Mouse (Mus musculus) urinary bladder, postnatal 14 days (tissue): ENCODE data around the gene Dab2ip.
A peak's percentile ranks its signal among the peaks of the same experiment; 100 is the strongest.

Experiments used
- DNase-seq: peaks from one replicate; pipeline ENCODE4 v3.0.0; 2021; ENCODE audit warnings: low spot score

The Dab2ip gene

GRCm38 (mm10) chr2:35622261-35623103, 64.4 kb downstream of the Dab2ip start:
- no peak for DNase-seq

- DNase-seq = no peak
Measured at GRCm38 (mm10) chr2:35623104-35623377, 65.0 kb downstream of the Dab2ip start.

- DNase-seq = no peak
Measured at GRCm38 (mm10) chr2:35623431-35624148, 65.5 kb downstream of the Dab2ip start.

- no peak for DNase-seq
Measured at GRCm38 (mm10) chr2:35624380-35625006, 66.4 kb downstream of the Dab2ip start.

- DNase-seq = no peak
Measured at GRCm38 (mm10) chr2:35625007-35625380, 66.9 kb downstream of the Dab2ip start.

- DNase-seq = no peak
Measured at GRCm38 (mm10) chr2:35625526-35625925, 67.5 kb downstream of the Dab2ip start.

GRCm38 (mm10) chr2:35626181-35626727, 68.2 kb downstream of the Dab2ip start:
- no peak for DNase-seq

- no peak for DNase-seq
Measured at GRCm38 (mm10) chr2:35627298-35627898, 69.3 kb downstream of the Dab2ip start.

GRCm38 (mm10) chr2:35628052-35628451, 70.0 kb downstream of the Dab2ip start:
- DNase-seq = no peak

GRCm38 (mm10) chr2:35628656-35629055, 70.6 kb downstream of the Dab2ip start:
- DNase-seq = no peak

GRCm38 (mm10) chr2:35629126-35629525, 71.1 kb downstream of the Dab2ip start:
- no peak for DNase-seq

- DNase-seq = no peak
Measured at GRCm38 (mm10) chr2:35633392-35633791, 75.3 kb downstream of the Dab2ip start.

GRCm38 (mm10) chr2:35634963-35635362, 76.9 kb downstream of the Dab2ip start:
- no peak for DNase-seq

- no peak for DNase-seq
Measured at GRCm38 (mm10) chr2:35635541-35635940, 77.5 kb downstream of the Dab2ip start.

- DNase-seq = no peak
Measured at GRCm38 (mm10) chr2:35637880-35638535, 79.9 kb downstream of the Dab2ip start.

GRCm38 (mm10) chr2:35639799-35640198, 81.7 kb downstream of the Dab2ip start:
- DNase-seq = no peak

GRCm38 (mm10) chr2:35640576-35640975, 82.5 kb downstream of the Dab2ip start:
- DNase-seq = peak; percentile 78

GRCm38 (mm10) chr2:35642224-35642623, 84.2 kb downstream of the Dab2ip start:
- no peak for DNase-seq

GRCm38 (mm10) chr2:35646553-35646952, 88.5 kb downstream of the Dab2ip start:
- no peak for DNase-seq

GRCm38 (mm10) chr2:35649708-35650107, 91.6 kb downstream of the Dab2ip start:
- peak; percentile 88 for DNase-seq

- DNase-seq = peak; percentile 63
Measured at GRCm38 (mm10) chr2:35651297-35651731, 93.2 kb downstream of the Dab2ip start.

- no peak for DNase-seq
Measured at GRCm38 (mm10) chr2:35652984-35653383, 94.9 kb downstream of the Dab2ip start.
